Mouse (Mus musculus) neural tube, embryonic 10.5 days (tissue): ENCODE results near the gene Gm21477.
"Not testable (repeated sequence)": the region's sequence is repeated elsewhere in the genome, so short reads cannot be mapped to it uniquely, and the experiment has no call there.

ENCODE experiments used
- DNase-seq: peaks from one replicate; pipeline ENCODE4 v3.0.0-alpha.2; 2017; ENCODE audit warnings: low spot score; ENCODE audit errors: extremely low spot score

Gene Gm21477

GRCm38 (mm10) chrY:87116521-87116920 is at the start of gene Gm21477:
Gm21477 (plus strand) TSS chrY:87116821.
- not testable (repeated sequence) for DNase-seq
